Mouse (Mus musculus) kidney, adult 2 months (tissue): ENCODE measurements around the gene Efr3b.

Experiments used
- CTCF ChIP-seq: fragments of 200-500 bp; conservative IDR thresholded peaks from 2 replicates; pipeline ENCODE4 v1.5.1; 2011; ENCODE audit warnings: low read depth, mild to moderate bottlenecking, control low read depth, low read length, moderate library complexity, mixed read lengths; ENCODE audit not compliant: insufficient read depth, insufficient read length
- POLR2A ChIP-seq: fragments of 200-500 bp; IDR thresholded peaks from one replicate; pipeline ENCODE4 v1.6.1; 2011; ENCODE audit warnings: low read depth, low read length, control low read depth

GRCm38 (mm10) chr12:4022845-4023244, 15.9 kb downstream of the Efr3b start:
- TF ChIP-seq CTCF: no peak
- no peak for TF ChIP-seq POLR2A
